Mouse (Mus musculus) forebrain, embryonic 16.5 days (tissue): ENCODE measurements at regions not wholly inside any gene's neighbourhood (a gene's known extent, or its start where the extent isn't known, plus 50 kb on each side); places are given as distances from the start of the nearest gene placed in this dataset.

Source experiments
- ATAC-seq: fragments of 200-750 bp; cut with Nextera tagmentation; 2 replicates; pipeline ENCODE4 v1.8.0; 2017; ENCODE audit warnings: mild to moderate bottlenecking, moderate library complexity
- H3K27ac ChIP-seq: fragments of 300-500 bp; sonication (generic); 2 replicates; pipeline ENCODE4 v1.5.1; 2014; ENCODE audit warnings: low read length, control low read depth
- H3K27me3 ChIP-seq: fragments of 300-500 bp; sonication (generic); replicated peaks from 2 replicates; pipeline ENCODE4 v1.6.1; 2014; ENCODE audit warnings: low read length; ENCODE audit not compliant: control insufficient read depth, insufficient read depth
- H3K36me3 ChIP-seq: fragments of 300-500 bp; sonication (generic); 2 replicates; pipeline ENCODE4 v1.6.1; 2014; ENCODE audit not compliant: control insufficient read depth, insufficient read depth
- H3K4me1 ChIP-seq: fragments of 300-500 bp; sonication (generic); replicated peaks from 2 replicates; pipeline ENCODE4 v1.6.1; 2014; ENCODE audit warnings: low read length; ENCODE audit not compliant: control insufficient read depth, insufficient read depth
- H3K4me2 ChIP-seq: fragments of 300-500 bp; sonication (generic); 2 replicates; pipeline ENCODE4 v1.6.1; 2014; ENCODE audit warnings: mild to moderate bottlenecking, low read length, control low read depth
- H3K4me3 ChIP-seq: fragments of 300-500 bp; sonication (generic); replicated peaks from 2 replicates; pipeline ENCODE4 v1.5.1; 2014; ENCODE audit warnings: mild to moderate bottlenecking, low read length, control low read depth
- H3K9ac ChIP-seq: fragments of 300-500 bp; sonication (generic); replicated peaks from 2 replicates; pipeline ENCODE4 v1.6.1; 2014; ENCODE audit warnings: low read depth, low read length, control low read depth
- H3K9me3 ChIP-seq: fragments of 300-500 bp; sonication (generic); 2 replicates; pipeline ENCODE4 v1.6.1; 2016; ENCODE audit warnings: low read length; ENCODE audit not compliant: control insufficient read depth
- WGBS: fragments of 180-500 bp; shearing (Covaris S2); extraction: QIAGEN DNeasy Blood & Tissue Kit; methylation state at CpG from one replicate; pipeline ENCODE4 v1.1.7; 2014; 5-methylcytosine and 5-hydroxymethylcytosine counted together

DNA sequence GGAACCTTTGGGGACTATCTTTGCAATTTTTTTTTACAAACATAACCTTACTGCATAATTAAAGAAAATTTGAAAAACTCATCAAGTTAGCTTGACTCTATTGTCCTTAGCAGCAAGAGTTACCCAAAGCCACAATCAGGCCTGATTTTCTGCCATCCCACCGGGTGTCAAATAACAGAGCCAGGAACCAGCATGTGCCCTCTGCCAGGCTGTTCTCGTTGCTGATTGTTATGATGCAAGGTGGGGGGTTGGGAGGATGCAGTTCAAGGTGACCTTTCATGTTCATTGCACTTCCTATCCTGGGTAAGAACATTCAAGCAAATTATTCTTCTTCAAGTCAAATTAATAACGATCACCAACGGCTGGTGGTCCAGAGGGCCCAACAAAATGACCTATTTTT, 370.6 kb upstream of the Zdhhc25 start:
- H3K9me3 ChIP-seq: no peaks in the 10 kb centered on the region
- ATAC-seq: no peak
- no peak overlapping the region for H3K4me2 ChIP-seq
- no peaks in the 10 kb centered on the region for H3K27me3 ChIP-seq
- no peaks in the 10 kb centered on the region for H3K36me3 ChIP-seq
- no peak overlapping the region for H3K4me3 ChIP-seq
- H3K9ac ChIP-seq: no peak overlapping the region
- H3K27ac ChIP-seq: no peak overlapping the region
- no peaks in the 10 kb centered on the region for H3K4me1 ChIP-seq
- 39% methylated on average over 4 of the region's 4 CpGs for WGBS

DNA sequence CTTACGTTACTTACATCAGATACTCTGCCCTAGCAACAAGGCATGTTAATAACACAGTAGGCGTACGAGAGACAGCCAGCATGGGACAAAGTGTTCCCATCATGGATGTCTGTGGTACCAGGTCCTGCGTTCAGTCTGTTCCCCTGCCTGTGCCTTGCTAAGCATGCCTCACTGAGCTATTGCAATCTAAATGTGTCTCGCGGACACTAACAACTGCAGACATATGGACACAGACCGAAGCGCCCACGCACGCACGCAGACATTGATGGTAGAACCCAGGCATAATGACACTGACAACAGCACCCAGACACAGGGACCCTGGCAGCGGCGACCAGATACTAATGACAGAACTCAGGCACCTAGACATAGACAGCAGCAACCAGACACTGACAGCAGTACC, 355.5 kb upstream of the Zdhhc25 start:
- Histone ChIP-seq H3K36me3 (no peaks in the 10 kb centered on the region), H3K4me1 (peaks cover 8% of the 10 kb centered on the region), H3K9ac (no peak overlapping the region), H3K4me3 (no peak overlapping the region), H3K27ac (no peak overlapping the region), H3K27me3 (no peaks in the 10 kb centered on the region), H3K9me3 (no peaks in the 10 kb centered on the region), H3K4me2 (no peak overlapping the region)
- WGBS: 76% methylated on average over 13 of the region's 13 CpGs
- no peak for ATAC-seq

DNA sequence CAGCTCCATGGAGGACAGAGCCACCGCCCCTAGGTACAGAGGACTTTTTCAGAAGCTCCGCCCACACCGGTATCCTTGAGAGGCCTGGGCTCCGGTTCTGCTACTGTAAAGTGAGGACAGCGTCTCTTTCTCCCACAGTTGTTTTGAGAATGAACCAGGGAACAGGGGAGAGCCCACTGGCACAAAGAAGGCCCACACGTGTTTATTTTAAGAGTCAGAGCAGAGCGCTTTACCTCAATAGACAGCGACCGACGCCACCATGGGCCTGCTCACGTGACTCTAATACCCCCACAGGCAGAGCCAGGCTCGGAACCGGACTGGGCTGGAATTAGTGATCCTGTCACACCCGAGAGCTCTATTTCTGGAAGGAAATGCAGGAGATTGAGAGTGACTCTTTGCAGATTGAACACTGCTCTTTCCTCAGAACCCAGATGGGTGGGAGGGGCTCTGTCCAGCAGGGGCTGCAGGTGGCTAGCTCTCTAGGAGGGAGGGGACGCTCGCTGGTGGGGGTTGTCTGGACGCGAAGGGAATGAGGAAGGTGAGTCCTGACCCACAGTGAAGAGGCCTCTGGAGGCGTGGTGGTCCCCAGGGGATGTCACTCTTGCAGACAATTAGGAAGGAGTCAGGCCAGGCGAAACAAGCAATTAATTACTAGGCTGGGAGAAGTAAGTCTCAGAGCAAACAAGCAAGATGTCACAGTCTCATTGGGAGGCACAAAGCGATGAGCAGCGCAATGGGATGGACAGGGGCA, 354.4 kb upstream of the Zdhhc25 start:
- Histone ChIP-seq H3K4me1 (peaks cover 8% of the 10 kb centered on the region), H3K4me3 (no peak overlapping the region), H3K9ac (no peak overlapping the region), H3K9me3 (no peaks in the 10 kb centered on the region), H3K27me3 (no peaks in the 10 kb centered on the region), H3K36me3 (no peaks in the 10 kb centered on the region), H3K4me2 (no peak overlapping the region), H3K27ac (no peak overlapping the region)
- 45% methylated on average over 22 of the region's 22 CpGs for WGBS
- ATAC-seq: no peak

DNA sequence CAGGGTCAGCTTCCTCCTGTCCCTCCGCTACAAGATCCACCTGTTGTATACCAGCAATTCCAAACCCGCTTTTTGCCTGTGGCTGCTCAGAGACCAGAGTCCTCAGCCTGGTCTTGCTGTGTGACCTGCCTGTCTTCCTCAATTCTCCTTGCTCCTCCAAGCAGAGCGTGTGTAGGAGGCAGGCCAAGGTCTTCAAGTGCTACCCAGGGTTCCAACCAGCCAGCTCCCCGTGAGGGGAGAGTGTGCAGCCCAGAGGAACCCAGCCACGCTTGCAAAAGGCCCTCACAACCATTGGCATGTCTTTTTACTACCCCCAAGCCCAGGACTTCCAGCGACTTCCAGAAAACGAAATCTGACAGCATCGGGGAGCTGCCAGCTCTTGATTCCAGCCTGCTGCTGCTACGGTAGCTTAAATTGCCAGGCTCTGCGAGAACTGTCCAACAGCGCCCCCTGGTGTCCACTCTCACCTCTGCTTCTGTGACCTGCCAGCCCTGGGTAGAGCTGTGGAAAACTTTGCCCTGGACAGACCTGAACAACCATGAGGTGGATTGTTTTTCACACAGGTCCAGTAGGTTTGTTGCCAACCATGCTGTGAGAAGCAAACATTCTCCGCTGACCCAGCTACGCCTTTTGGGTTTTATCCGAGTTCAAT, 352.0 kb upstream of the Zdhhc25 start:
- no peak overlapping the region for H3K27ac ChIP-seq
- ATAC-seq: peak; percentile 86
- H3K4me3 ChIP-seq: no peak overlapping the region
- no peak overlapping the region for H3K4me2 ChIP-seq
- H3K4me1 ChIP-seq: peaks cover 8% of the 10 kb centered on the region
- no peak overlapping the region for H3K9ac ChIP-seq
- H3K27me3 ChIP-seq: no peaks in the 10 kb centered on the region
- no peaks in the 10 kb centered on the region for H3K36me3 ChIP-seq
- WGBS: 30% methylated on average over 14 of the region's 14 CpGs
- no peaks in the 10 kb centered on the region for H3K9me3 ChIP-seq

DNA sequence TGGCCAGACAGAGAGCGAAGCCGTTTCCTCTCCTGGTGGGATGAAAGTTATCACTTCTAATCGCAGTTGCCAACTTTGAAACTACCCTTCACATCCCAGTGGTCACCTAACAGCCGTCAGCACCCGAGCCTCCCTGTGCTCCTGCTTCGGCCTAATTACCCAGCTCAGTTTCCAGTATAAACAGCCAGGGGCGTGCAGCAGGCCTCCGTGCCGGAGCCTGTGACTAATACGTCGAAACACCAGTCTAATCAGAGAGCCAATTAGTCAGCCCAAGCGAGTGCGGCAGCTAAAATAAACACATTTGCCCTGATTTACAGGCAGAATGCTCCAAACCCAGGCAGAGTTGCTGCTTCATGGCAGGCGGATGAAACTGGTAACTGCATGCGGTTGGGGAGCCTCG, 312.1 kb upstream of the Zdhhc25 start:
- peaks cover 15% of the 10 kb centered on the region for H3K4me1 ChIP-seq
- 35% methylated on average over 16 of the region's 16 CpGs for WGBS
- no peaks in the 10 kb centered on the region for H3K36me3 ChIP-seq
- no peak overlapping the region for H3K4me3 ChIP-seq
- no peak overlapping the region for H3K9ac ChIP-seq
- H3K4me2 ChIP-seq: no peak overlapping the region
- H3K27ac ChIP-seq: no peak overlapping the region
- H3K27me3 ChIP-seq: no peaks in the 10 kb centered on the region; the same call in 1 of the 2 replicates
- H3K9me3 ChIP-seq: no peaks in the 10 kb centered on the region
- ATAC-seq: no peak

DNA sequence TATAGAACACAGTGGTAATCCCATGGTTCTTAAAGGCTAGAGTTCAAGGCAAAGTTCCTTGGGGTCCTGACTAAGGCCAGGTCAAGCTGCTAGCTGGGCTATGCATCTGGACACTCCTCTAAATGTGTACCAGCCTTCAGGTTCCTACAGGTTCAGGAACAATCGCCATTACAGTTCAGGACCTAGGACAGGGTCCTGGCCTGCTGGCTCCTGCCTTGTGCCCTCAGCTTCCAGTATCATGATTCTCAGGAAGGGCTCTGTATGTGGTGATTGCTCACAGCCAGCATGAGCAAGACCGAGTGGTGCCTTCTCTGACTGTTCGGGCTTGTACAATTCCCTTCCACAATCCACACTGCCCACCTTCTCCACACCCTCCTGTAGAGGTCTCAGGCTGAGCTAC, 311.4 kb upstream of the Zdhhc25 start:
- no peaks in the 10 kb centered on the region for H3K36me3 ChIP-seq
- H3K27ac ChIP-seq: no peak overlapping the region
- WGBS: 65% methylated on average over 3 of the region's 3 CpGs
- no peaks in the 10 kb centered on the region for H3K9me3 ChIP-seq
- H3K27me3 ChIP-seq: no peaks in the 10 kb centered on the region; the same call in 1 of the 2 replicates
- no peak for ATAC-seq
- H3K9ac ChIP-seq: no peak overlapping the region
- peaks cover 15% of the 10 kb centered on the region for H3K4me1 ChIP-seq
- H3K4me3 ChIP-seq: no peak overlapping the region
- H3K4me2 ChIP-seq: no peak overlapping the region

DNA sequence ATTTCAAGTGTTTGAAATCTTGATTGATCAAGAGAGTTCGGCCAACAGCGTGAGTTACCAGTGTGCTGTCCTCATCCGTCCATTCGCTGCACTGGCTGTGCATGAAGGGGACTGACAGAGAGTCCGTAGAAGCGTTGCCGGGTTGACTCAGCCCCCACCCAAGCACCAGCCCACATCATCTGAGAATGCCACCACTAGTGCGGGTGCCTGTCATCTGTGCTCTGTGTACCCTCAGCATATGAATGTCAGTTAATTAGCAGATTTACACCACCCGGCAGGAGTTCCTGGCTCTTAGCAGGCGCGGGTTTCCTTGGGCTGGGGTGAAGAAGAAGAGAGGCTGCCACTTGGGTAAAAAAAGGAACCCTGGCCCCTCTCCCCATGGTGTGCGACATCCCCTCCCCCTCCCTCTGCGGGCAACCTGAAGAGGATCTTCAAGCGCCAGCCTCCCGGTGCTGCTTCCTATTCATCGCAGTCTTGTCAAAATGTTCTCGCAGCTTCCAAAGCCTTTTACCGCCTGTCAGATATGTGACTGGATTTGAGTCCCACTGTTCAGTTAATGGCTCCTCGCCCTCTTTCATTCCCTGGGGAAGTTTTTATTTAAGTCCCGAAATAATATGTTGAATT, 309.2 kb upstream of the Zdhhc25 start:
- 0 out of 2 replicates have a peak overlapping the region, but pooled peaks have one; percentile 25 for H3K9ac ChIP-seq
- H3K27me3 ChIP-seq: no peaks in the 10 kb centered on the region; the same call in 1 of the 2 replicates
- peak overlapping the region; percentile 42 for H3K4me2 ChIP-seq
- peaks cover 15% of the 10 kb centered on the region for H3K4me1 ChIP-seq
- H3K9me3 ChIP-seq: no peaks in the 10 kb centered on the region
- WGBS: 8% methylated on average over 20 of the region's 20 CpGs
- peak; percentile 91 for ATAC-seq
- no peaks in the 10 kb centered on the region for H3K36me3 ChIP-seq
- H3K4me3 ChIP-seq: peak overlapping the region; percentile 17
- H3K27ac ChIP-seq: no peak overlapping the region

DNA sequence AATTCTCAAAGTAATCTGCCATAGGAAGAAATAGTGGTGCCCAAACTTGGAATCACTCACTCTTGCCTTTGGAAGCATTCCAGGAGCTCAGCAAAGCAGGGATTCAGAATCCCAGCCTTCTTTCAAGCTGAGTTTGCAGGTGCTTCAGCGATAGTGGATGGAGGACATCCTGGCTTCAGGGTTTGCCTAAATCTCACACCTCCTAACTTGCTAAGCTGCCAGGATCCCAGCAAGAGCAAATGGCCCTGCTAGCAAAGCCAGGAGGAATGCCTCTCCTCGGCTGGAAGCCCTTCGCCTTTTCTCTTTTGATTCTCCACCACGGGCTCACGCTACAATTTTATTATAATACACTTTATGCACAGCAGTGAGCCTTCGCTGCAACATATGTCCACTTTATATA, 301.0 kb upstream of the Zdhhc25 start:
- H3K4me3 ChIP-seq: no peak overlapping the region
- no peaks in the 10 kb centered on the region for H3K27me3 ChIP-seq
- peaks cover 10% of the 10 kb centered on the region for H3K4me1 ChIP-seq
- H3K36me3 ChIP-seq: no peaks in the 10 kb centered on the region
- WGBS: 50% methylated on average over 6 of the region's 6 CpGs
- H3K27ac ChIP-seq: no peak overlapping the region
- H3K4me2 ChIP-seq: no peak overlapping the region
- no peaks in the 10 kb centered on the region for H3K9me3 ChIP-seq
- H3K9ac ChIP-seq: no peak overlapping the region
- ATAC-seq: no peak

DNA sequence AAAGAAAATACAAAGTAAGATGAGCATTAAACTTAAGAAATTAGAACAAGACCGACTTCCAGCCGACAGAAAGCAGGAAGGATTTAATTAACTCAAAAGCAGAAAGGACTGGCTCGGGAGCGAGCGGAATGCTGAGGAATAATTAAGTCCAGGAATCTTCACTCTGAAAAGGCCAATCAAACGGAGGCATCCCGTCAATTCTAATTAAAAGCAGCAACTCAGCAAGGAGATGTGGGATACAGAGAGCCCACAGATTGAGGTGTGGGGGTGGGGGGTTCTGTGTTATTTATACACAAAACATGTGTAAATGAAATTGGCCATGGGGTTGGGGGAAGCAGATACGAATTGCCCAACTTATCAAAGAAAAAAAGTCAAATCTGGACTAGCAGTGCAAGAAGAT, 288.9 kb upstream of the Zdhhc25 start:
- Histone ChIP-seq H3K9ac (no peak overlapping the region), H3K27me3 (no peaks in the 10 kb centered on the region), H3K4me3 (no peak overlapping the region), H3K27ac (no peak overlapping the region), H3K9me3 (no peaks in the 10 kb centered on the region), H3K36me3 (no peaks in the 10 kb centered on the region), H3K4me2 (no peak overlapping the region), H3K4me1 (peaks cover 20% of the 10 kb centered on the region)
- WGBS: 6% methylated on average over 8 of the region's 8 CpGs
- no peak for ATAC-seq
